Mouse (Mus musculus): ENCODE measurements around the gene Gm6205. TPM values are rescaled to one million over a fixed set of nuclear protein-coding genes. Genes with fewer than 3 reads are reported as not detected.
"Not testable (repeated sequence)": the region's sequence is repeated elsewhere in the genome, so short reads cannot be mapped to it uniquely, and the experiment has no call there.

Gm6205 gene
- polyA plus RNA-seq (2012; rRNA removed) (not detected in 2 replicates), polyA plus RNA-seq (2014; fragmentation: Nextera tagmentation; extraction: Ambion mirVana) (not detected in 2 replicates)

DNA sequence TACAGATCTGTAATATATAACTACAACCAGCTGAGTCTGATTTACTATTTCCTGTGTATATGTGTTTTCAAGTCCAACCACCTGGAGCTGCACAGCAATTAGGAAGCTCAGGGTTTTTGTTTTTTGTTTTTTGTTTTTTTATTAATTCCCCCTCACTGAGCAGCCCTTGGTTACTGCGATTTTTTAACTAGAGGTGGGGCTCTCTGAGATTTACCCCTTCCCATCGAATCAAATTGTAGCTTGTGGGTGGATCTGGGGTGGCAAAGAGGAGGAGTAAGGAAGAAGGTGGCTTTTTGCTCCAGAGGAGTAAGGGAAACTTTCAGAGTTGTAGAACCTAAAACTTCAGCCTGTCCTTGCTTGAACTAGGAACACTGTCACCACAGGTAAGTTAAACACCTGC, at the start of gene Gm6205:
Gene Gm6205, plus strand, starts transcription at position 301 of the 400 bp plus-strand sequence.
- not testable (repeated sequence) for H3K9me3 ChIP-seq (ENCODE audit: control insufficient read depth, low read length); H3K4me1 ChIP-seq (ENCODE audit: control insufficient read depth, insufficient read depth, low read length); H3K27ac ChIP-seq (replicated peaks; ENCODE audit: low read depth, low read length); H3K36me3 ChIP-seq (ENCODE audit: control insufficient read depth, insufficient read depth, low read length); ATAC-seq (ENCODE audit: low FRiP score, low read depth); H3K27me3 ChIP-seq (ENCODE audit: control insufficient read depth, insufficient read depth, low read length); H3K4me2 ChIP-seq (replicated peaks; ENCODE audit: low read depth, low read length, severe bottlenecking); H3K9ac ChIP-seq (ENCODE audit: low read depth, low read length, severe bottlenecking); DNase-seq (ENCODE audit: low spot score); H3K4me3 ChIP-seq (replicated peaks; ENCODE audit: low read length)
- no CpG with 5 or more reads among the region's 2 CpGs for WGBS

DNA sequence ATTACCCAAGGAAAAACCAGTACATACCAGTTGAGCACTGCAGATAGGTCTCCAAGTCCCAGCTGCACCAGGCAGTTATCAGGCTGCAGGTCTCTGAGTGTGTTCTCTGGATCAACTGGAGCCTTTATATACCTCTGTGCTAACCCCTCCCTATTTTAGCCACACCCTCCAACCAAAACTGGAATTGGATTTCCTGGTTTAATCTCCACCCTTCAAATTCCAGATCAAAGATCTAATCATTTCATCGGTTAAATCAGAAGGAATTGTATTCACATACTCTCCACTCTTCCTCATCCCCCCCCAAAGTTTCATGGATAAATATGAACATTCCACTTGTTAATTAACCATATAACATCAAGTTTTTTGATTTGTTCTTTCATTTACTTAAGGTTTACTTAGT, 31.9 kb upstream of the Gm6205 start, which contains the start of gene Gm3147:
Gene Gm3147, minus strand, starts transcription at position 101 of the 400 bp plus-strand sequence.
- ATAC-seq (ENCODE audit: low FRiP score, low read depth) = not testable (repeated sequence)

DNA sequence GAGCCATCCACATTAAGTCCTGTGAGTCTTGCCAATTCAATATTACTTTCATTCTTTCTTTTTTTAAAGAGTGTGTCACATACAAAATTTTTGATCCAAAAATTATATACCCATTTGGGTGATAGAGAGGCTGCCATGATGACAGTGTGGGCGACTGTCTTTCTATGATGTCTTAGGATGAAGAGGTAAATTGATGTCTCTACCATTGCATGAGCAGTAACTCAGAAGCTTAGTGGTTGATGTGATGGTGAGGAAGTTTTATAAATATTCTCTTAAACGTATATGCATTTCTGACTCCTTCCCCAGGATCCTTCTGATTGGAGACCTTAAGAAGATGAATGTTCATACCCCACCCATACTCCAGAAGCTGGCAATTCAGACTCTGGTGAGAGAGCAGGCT, 24.5 kb upstream of the Gm6205 start, which contains the start of gene Gm6509:
Gene Gm6509, plus strand, starts transcription at position 301 of the 400 bp plus-strand sequence.
- H3K9me3 ChIP-seq (ENCODE audit: control insufficient read depth, low read length); H3K36me3 ChIP-seq (ENCODE audit: control insufficient read depth, insufficient read depth, low read length); H3K4me3 ChIP-seq (replicated peaks; ENCODE audit: low read length); H3K27ac ChIP-seq (replicated peaks; ENCODE audit: low read depth, low read length); H3K4me1 ChIP-seq (ENCODE audit: control insufficient read depth, insufficient read depth, low read length); H3K9ac ChIP-seq (ENCODE audit: low read depth, low read length, severe bottlenecking); DNase-seq (ENCODE audit: low spot score); H3K4me2 ChIP-seq (replicated peaks; ENCODE audit: low read depth, low read length, severe bottlenecking); H3K27me3 ChIP-seq (ENCODE audit: control insufficient read depth, insufficient read depth, low read length); ATAC-seq (ENCODE audit: low FRiP score, low read depth): not testable (repeated sequence)
- no CpG with 5 or more reads among the region's 2 CpGs for WGBS

More for the DNA sequence above, 31.9 kb upstream of the Gm6205 start, which contains the start of gene Gm3147:
- not testable (repeated sequence) for H3K9ac ChIP-seq (ENCODE audit: low read depth, low read length, severe bottlenecking); H3K27ac ChIP-seq (replicated peaks; ENCODE audit: low read depth, low read length); H3K36me3 ChIP-seq (ENCODE audit: control insufficient read depth, insufficient read depth, low read length); H3K4me2 ChIP-seq (replicated peaks; ENCODE audit: low read depth, low read length, severe bottlenecking); H3K27me3 ChIP-seq (ENCODE audit: control insufficient read depth, insufficient read depth, low read length); H3K4me3 ChIP-seq (replicated peaks; ENCODE audit: low read length); H3K4me1 ChIP-seq (ENCODE audit: control insufficient read depth, insufficient read depth, low read length); H3K9me3 ChIP-seq (ENCODE audit: control insufficient read depth, low read length); DNase-seq (ENCODE audit: low spot score)
- no CpG with 5 or more reads among the region's 1 CpGs for WGBS

Other genes starting within 250 kb of the Gm6205 start
- not detected in 2 replicates for gene Gm7682, start 202.6 kb upstream of the Gm6205 start, polyA plus RNA-seq (2012; rRNA removed)
- gene Gm7682, start 202.6 kb upstream of the Gm6205 start, polyA plus RNA-seq (2014; fragmentation: Nextera tagmentation; extraction: Ambion mirVana) = not detected in 2 replicates
- not detected in 2 replicates for gene Gm3139, start 122.1 kb upstream of the Gm6205 start, polyA plus RNA-seq (2012; rRNA removed)
- gene Gm3139, start 122.1 kb upstream of the Gm6205 start, polyA plus RNA-seq (2014; fragmentation: Nextera tagmentation; extraction: Ambion mirVana) = not detected in 2 replicates
- not detected in 2 replicates for gene Gm3147, start 32.0 kb upstream of the Gm6205 start, polyA plus RNA-seq (2012; rRNA removed)
- not detected in 2 replicates for gene Gm3147, start 32.0 kb upstream of the Gm6205 start, polyA plus RNA-seq (2014; fragmentation: Nextera tagmentation; extraction: Ambion mirVana)
- gene Gm6509, start 24.4 kb upstream of the Gm6205 start, polyA plus RNA-seq (2012; rRNA removed) = not detected in 2 replicates
- not detected in 2 replicates for gene Gm6509, start 24.4 kb upstream of the Gm6205 start, polyA plus RNA-seq (2014; fragmentation: Nextera tagmentation; extraction: Ambion mirVana)
- not detected in 2 replicates for gene Gm3183, start 217.1 kb downstream of the Gm6205 start, polyA plus RNA-seq (2012; rRNA removed)
- not detected in 2 replicates for gene Gm3183, start 217.1 kb downstream of the Gm6205 start, polyA plus RNA-seq (2014; fragmentation: Nextera tagmentation; extraction: Ambion mirVana)